ENCODE assay signal across 7 mouse cellular contexts in genomic region chr8:71396639-71397305, GRCm38 (mm10). TPM values are rescaled to one million over a fixed set of nuclear protein-coding genes. Genes with fewer than 3 reads are reported as not detected.
A peak's percentile ranks its signal among the peaks of the same experiment; 100 is the strongest.
DNase-seq lines count a peak whose midpoint lies in the region; ATAC-seq lines count a peak whose summit lies in the region.

TSS of gene Babam1 (plus strand) at chr8:71396861.

- peak within 1 kb of the TSS; percentile 75 for H3K4me3 ChIP-seq in intestine, embryonic 15.5 days (replicated peaks)
- H3K4me3 ChIP-seq in midbrain, embryonic 10.5 days = peak within 1 kb of the TSS; percentile 72

- DNase-seq in adrenal gland, adult 8-10 months = peak; percentile 97
- DNase-seq in embryo, embryonic 11.5 days (ENCODE audit: low read depth, low spot score) = peak; percentile 85
- DNase-seq in gastrocnemius, postnatal 36 days = peak; percentile 82 to 91
- peak; percentile 93 to 98 for DNase-seq in left cerebral cortex, postnatal 25 days (ENCODE audit: low spot score in 2 of 2)
- peak; percentile 92 for DNase-seq in midbrain, embryonic 10.5 days (ENCODE audit: low spot score)
- peak; percentile 82 for DNase-seq in right cerebral cortex, postnatal 4 days

- 0 out of 2 replicates have a peak within 1 kb of the TSS, but pooled peaks have one; percentile 6 for H3K27ac ChIP-seq in intestine, embryonic 15.5 days
- H3K27ac ChIP-seq in midbrain, embryonic 10.5 days (replicated peaks) = peak within 1 kb of the TSS; percentile 85

- no peaks in the 10 kb centered on the region for H3K9me3 ChIP-seq in intestine, embryonic 15.5 days
- H3K9me3 ChIP-seq in midbrain, embryonic 10.5 days (replicated peaks) = no peaks in the 10 kb centered on the region

- intact Hi-C loops in gastrocnemius, postnatal 36 days (cut with DNase I) = no loop called here
- intact Hi-C loops in left cerebral cortex, postnatal 25 days (cut with DNase I) = loop anchor here (2.0 kb wide), 1 partner anchor 26 kb away; the partner anchor contains the start of gene Ocel1

- peaks cover 11% of the 10 kb centered on the region for H3K36me3 ChIP-seq in intestine, embryonic 15.5 days
- peaks cover 32% of the 10 kb centered on the region for H3K36me3 ChIP-seq in midbrain, embryonic 10.5 days

- peak; percentile 98 for ATAC-seq in intestine, embryonic 15.5 days

- H3K4me2 ChIP-seq in intestine, embryonic 15.5 days (replicated peaks) = peak within 1 kb of the TSS; percentile 85

- H3K27me3 ChIP-seq in intestine, embryonic 15.5 days (replicated peaks) = no peaks in the 10 kb centered on the region
- H3K27me3 ChIP-seq in midbrain, embryonic 10.5 days (ENCODE audit: low read depth, poor library complexity, severe bottlenecking) = no peaks in the 10 kb centered on the region

- peak within 1 kb of the TSS; percentile 70 for H3K9ac ChIP-seq in intestine, embryonic 15.5 days

- peaks cover 10% of the 10 kb centered on the region for H3K4me1 ChIP-seq in intestine, embryonic 15.5 days (replicated peaks)
- peaks cover 38% of the 10 kb centered on the region for H3K4me1 ChIP-seq in midbrain, embryonic 10.5 days

- WGBS in intestine, embryonic 15.5 days = under 1% methylated on average over 34 of the region's 34 CpGs
- WGBS in midbrain, embryonic 10.5 days = under 1% methylated on average over 34 of the region's 34 CpGs

RNA-seq across cellular contexts. Expression of gene Babam1, which starts in this region (rescaled TPM):
- 100 to 1,000 TPM; 101 to 137 (median 120) TPM for total RNA-seq in adrenal gland, adult 8-10 months (2022)
- total RNA-seq in gastrocnemius, postnatal 36 days (2021) = 10 to 100 TPM; 60.1 to 68.3 TPM
- polyA plus RNA-seq in intestine, embryonic 15.5 days (2015; fragmentation: Nextera tagmentation; extraction: Ambion mirVana) = 97.8 and 99.8 TPM in 2 replicates
- 100 to 1,000 TPM; 111 to 117 TPM for total RNA-seq in left cerebral cortex, postnatal 25 days (2021)
- 112 TPM in 2 replicates for polyA plus RNA-seq in midbrain, embryonic 10.5 days (2016; fragmentation: Nextera tagmentation; extraction: Ambion mirVana)

Comparison
In these comparisons a context has a peak if more than half of its experiments do, and no peak if none do; other contexts are left out.
1. Peak in every context shown above with its lines: DNase-seq, ATAC-seq, H3K4me3 ChIP-seq and H3K27ac ChIP-seq.